ENCODE assay signal across 14 mouse cellular contexts in genomic region chr19:56030401-56030925, GRCm38 (mm10).
A peak's percentile ranks its signal among the peaks of the same experiment; 100 is the strongest.
DNase-seq lines count a peak whose midpoint lies in the region; ATAC-seq lines count a peak whose summit lies in the region.
"Had no signal": no experiment of that assay in that cellular context is flagged by ENCODE, and none has a peak within 500 bp of the region (broad histone marks: within the 10 kb centered on the region; RNA-seq: fewer than 3 reads in every experiment).

No protein-coding gene starts in this region.

- peak; percentile 26 for DNase-seq in neural tube, embryonic 10.5 days (ENCODE audit: extremely low spot score, low spot score)
- DNase-seq in ovary, adult 18-20 months (ENCODE audit: low spot score), result no peak
- DNase-seq in spleen, adult 12 weeks (ENCODE audit: low spot score), result no peak
- no peak for DNase-seq in c-Kit-positive CD71-positive TER-119-positive erythroid progenitor cells, embryonic 14.5 days (ENCODE audit: low spot score)
- DNase-seq: cerebellum, adult 2 months; heart, postnatal 4 days; lung, adult 18-20 months; right cerebral cortex, postnatal 14 days; thymus, postnatal 14 days had no signal

- no peak for ATAC-seq in neural tube, embryonic 15.5 days (ENCODE audit: low FRiP score)
- no peak for ATAC-seq in hindbrain, embryonic 12.5 days (ENCODE audit: low FRiP score)
- ATAC-seq in midbrain, embryonic 13.5 days, result no peak
- ATAC-seq: activated CD4-positive, CD25-positive, alpha-beta regulatory T cell, adult 4 months; CD4-positive, CD25-positive, alpha-beta regulatory T cell, adult 4 months had no signal

- H3K36me3 ChIP-seq in neural tube, embryonic 15.5 days, result no peaks in the 10 kb centered on the region
- no peaks in the 10 kb centered on the region for H3K36me3 ChIP-seq in hindbrain, embryonic 12.5 days
- no peaks in the 10 kb centered on the region for H3K36me3 ChIP-seq in midbrain, embryonic 13.5 days

- WGBS in neural tube, embryonic 15.5 days, result 54% methylated on average over 4 of the region's 4 CpGs
- 64% methylated on average over 4 of the region's 4 CpGs for WGBS in hindbrain, embryonic 12.5 days
- 67% methylated on average over 4 of the region's 4 CpGs for whole genome bisulfite sequencing in midbrain, embryonic 13.5 days

- peaks cover 4% of the 10 kb centered on the region; the same call in 1 of the 2 replicates for H3K27me3 ChIP-seq in neural tube, embryonic 15.5 days (replicated peaks)
- H3K27me3 ChIP-seq in hindbrain, embryonic 12.5 days, result no peaks in the 10 kb centered on the region
- H3K27me3 ChIP-seq in midbrain, embryonic 13.5 days, result no peaks in the 10 kb centered on the region

- no peak overlapping the region for H3K27ac ChIP-seq in neural tube, embryonic 15.5 days (replicated peaks)
- peak overlapping the region; percentile 91 for H3K27ac ChIP-seq in hindbrain, embryonic 12.5 days
- peak overlapping the region; percentile 84 for H3K27ac ChIP-seq in midbrain, embryonic 13.5 days

- H3K4me2 ChIP-seq in neural tube, embryonic 15.5 days, result no peak overlapping the region
- no peak overlapping the region for H3K4me2 ChIP-seq in hindbrain, embryonic 12.5 days (replicated peaks)
- H3K4me2 ChIP-seq in midbrain, embryonic 13.5 days (replicated peaks), result no peak overlapping the region

- no peak overlapping the region for H3K4me3 ChIP-seq in neural tube, embryonic 15.5 days (replicated peaks)
- H3K4me3 ChIP-seq in hindbrain, embryonic 12.5 days, result no peak overlapping the region
- no peak overlapping the region for H3K4me3 ChIP-seq in midbrain, embryonic 13.5 days (replicated peaks)

- peaks cover 5% of the 10 kb centered on the region; the same call in 1 of the 2 replicates for H3K9me3 ChIP-seq in neural tube, embryonic 15.5 days (replicated peaks)
- H3K9me3 ChIP-seq in hindbrain, embryonic 12.5 days (replicated peaks), result peaks cover 13% of the 10 kb centered on the region; the same call in 1 of the 2 replicates
- peaks cover 11% of the 10 kb centered on the region for H3K9me3 ChIP-seq in midbrain, embryonic 13.5 days

- H3K4me1 ChIP-seq in neural tube, embryonic 15.5 days, result peaks cover 14% of the 10 kb centered on the region
- peaks cover 22% of the 10 kb centered on the region for H3K4me1 ChIP-seq in hindbrain, embryonic 12.5 days
- peaks cover 18% of the 10 kb centered on the region for H3K4me1 ChIP-seq in midbrain, embryonic 13.5 days (replicated peaks)

- no peak overlapping the region for H3K9ac ChIP-seq in neural tube, embryonic 15.5 days (replicated peaks)
- no peak overlapping the region for H3K9ac ChIP-seq in hindbrain, embryonic 12.5 days
- H3K9ac ChIP-seq in midbrain, embryonic 13.5 days (replicated peaks), result no peak overlapping the region
